Mouse (Mus musculus): ENCODE measurements around the gene Txk. TPM values are rescaled to one million over a fixed set of nuclear protein-coding genes. Genes with fewer than 3 reads are reported as not detected.

The Txk gene
- 0.05 TPM in 1 of 2 replicates, not detected in the other for polyA plus RNA-seq (2016; fragmentation: Nextera tagmentation; extraction: Ambion mirVana)

DNA sequence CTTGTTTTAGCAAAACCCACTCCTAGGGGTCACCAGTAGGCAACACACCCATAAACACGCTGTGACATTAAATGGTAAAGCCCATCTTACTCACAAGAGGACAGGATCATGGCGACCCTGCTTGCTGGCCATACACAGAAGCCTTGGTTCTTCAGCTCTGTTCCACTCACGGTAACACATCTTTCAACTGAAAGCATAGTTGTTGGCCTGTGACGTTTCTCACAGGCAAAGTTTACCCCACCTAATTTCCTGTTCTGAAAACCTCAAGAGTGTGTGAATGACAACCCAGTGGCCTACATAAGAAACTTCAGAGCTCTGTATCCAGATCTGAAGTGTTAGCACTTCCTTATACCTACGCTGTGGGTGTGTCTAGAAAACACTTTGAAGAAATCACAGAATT, at the start of gene Txk:
Gene Txk, minus strand, starts transcription at position 193 of the 400 bp plus-strand sequence.
- Histone ChIP-seq H3K27ac (no peak within 1 kb of the TSS), H3K9ac (no peak within 1 kb of the TSS), H3K4me2 (no peak within 1 kb of the TSS), H3K9me3 (replicated peaks) (no peaks in the 10 kb centered on the region), H3K4me3 (no peak within 1 kb of the TSS), H3K27me3 (replicated peaks) (no peaks in the 10 kb centered on the region), H3K4me1 (peaks cover 13% of the 10 kb centered on the region), H3K36me3 (no peaks in the 10 kb centered on the region)
- no peak for ATAC-seq
- WGBS (ENCODE audit: insufficient replicate concordance) = 57% methylated on average over 5 of the region's 5 CpGs

DNA sequence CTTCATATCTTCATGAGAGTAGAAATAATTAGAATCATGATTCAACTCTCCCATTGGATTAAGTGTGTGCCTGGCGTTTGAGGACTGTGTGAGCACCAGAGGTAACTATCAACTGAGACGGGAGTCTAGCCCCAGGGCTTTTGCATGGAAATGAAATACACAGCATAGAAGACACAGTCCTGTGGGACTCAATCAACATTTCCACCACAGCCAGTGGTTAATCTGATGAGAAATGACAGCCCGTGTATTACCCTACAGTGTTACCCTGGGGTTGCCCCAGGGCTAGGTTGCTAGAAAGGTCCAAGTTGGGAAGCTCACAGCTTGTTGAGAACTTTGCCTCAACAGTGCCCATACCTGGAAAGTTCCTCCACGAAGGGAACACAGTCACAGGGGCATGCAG, 46.0 kb upstream of the Txk start:
- no peak overlapping the region for H3K9ac ChIP-seq
- H3K27me3 ChIP-seq (replicated peaks) = no peaks in the 10 kb centered on the region
- WGBS (ENCODE audit: insufficient replicate concordance) = 56% methylated on average over 4 of the region's 4 CpGs
- no peak overlapping the region for H3K27ac ChIP-seq
- no peak overlapping the region for H3K4me3 ChIP-seq
- H3K36me3 ChIP-seq = no peaks in the 10 kb centered on the region
- H3K4me2 ChIP-seq = no peak overlapping the region
- no peaks in the 10 kb centered on the region for H3K9me3 ChIP-seq (replicated peaks)
- H3K4me1 ChIP-seq = peaks cover 13% of the 10 kb centered on the region
- no peak for ATAC-seq

DNA sequence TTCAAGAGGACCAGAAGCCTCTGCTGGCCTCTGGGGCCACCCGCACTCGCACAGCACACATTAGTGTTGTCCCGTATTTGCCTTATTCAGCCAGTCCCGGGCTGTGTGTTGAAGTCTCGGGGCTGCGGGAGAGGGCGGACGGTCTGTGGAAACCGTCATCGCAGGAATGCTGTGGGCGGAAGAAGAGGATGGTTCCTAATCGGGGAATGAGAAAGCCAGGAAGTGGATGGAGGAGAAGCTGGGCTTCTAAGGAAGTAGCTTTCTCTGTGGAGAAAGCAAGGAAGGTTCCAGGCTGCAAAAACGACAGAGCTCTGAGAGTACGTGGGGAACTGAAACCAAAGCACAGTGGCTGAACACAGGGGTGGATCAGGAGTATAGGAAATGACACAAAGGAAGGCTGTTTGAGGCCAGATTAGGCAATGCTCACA, 43.6 kb upstream of the Txk start:
- Histone ChIP-seq H3K27me3 (replicated peaks) (no peaks in the 10 kb centered on the region), H3K9ac (no peak overlapping the region), H3K27ac (peak overlapping the region; percentile 27; the same call in 1 of the 2 replicates), H3K36me3 (no peaks in the 10 kb centered on the region), H3K4me2 (peak overlapping the region; percentile 51), H3K9me3 (replicated peaks) (no peaks in the 10 kb centered on the region), H3K4me1 (peaks cover 8% of the 10 kb centered on the region), H3K4me3 (peak overlapping the region; percentile 25)
- ATAC-seq = peak; percentile 40; the same call in 1 of the 2 replicates
- 27% methylated on average over 14 of the region's 14 CpGs for WGBS (ENCODE audit: insufficient replicate concordance)

DNA sequence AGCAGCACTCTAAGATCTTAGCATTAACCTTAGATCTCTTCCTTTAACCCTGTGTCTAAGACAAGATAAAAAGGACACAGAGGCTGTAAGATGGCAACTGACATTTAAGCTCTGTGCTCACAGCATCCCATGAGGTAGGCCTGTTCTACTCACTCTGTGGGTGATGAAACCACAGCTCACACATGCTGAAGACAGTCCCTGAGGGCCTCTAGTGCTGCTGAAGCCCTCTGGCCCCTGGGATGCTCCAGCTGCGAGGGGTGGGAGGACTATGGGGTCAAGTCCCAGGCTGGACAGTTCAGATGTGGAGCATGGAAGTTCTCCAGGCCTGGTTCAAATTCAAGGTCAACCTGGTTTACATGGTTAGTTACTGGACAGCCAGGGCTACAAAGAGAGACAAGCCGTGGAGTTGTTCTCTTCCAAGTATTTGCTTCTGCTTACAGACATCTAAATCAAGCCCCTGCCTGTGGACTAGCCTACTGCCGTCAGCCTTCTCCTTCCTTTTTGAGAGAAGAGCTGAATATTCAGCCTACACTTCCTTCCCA, 40.8 kb upstream of the Txk start:
- H3K4me2 ChIP-seq = no peak overlapping the region
- no peaks in the 10 kb centered on the region for H3K27me3 ChIP-seq (replicated peaks)
- ATAC-seq = no peak; the same call in 1 of the 2 replicates
- no peaks in the 10 kb centered on the region for H3K36me3 ChIP-seq
- 53% methylated on average over 3 of the region's 3 CpGs for WGBS (ENCODE audit: insufficient replicate concordance)
- peaks cover 8% of the 10 kb centered on the region for H3K4me1 ChIP-seq
- no peak overlapping the region for H3K27ac ChIP-seq
- no peak overlapping the region for H3K4me3 ChIP-seq
- no peak overlapping the region for H3K9ac ChIP-seq
- H3K9me3 ChIP-seq (replicated peaks) = no peaks in the 10 kb centered on the region

DNA sequence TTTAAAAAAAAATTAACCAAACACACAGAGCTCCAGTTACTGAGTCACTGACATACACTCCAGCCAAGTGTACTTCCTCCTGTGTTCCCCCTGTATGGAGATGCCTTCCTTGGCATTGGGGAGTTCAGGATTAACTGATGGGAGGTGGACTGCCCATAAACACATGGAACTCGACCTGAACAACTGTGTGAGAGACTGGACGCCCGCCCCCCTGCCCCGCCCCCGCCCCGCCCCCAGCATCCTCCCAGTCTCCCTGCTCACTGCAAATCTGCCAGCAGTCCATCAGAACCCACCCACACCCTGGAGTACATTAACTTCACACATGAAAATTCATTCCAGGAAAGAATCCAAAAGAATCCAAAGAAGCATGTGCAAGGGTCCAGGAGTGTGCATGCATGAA, 39.2 kb upstream of the Txk start:
- Histone ChIP-seq H3K9ac (no peak overlapping the region), H3K4me1 (peaks cover 8% of the 10 kb centered on the region), H3K27ac (no peak overlapping the region), H3K4me2 (no peak overlapping the region), H3K36me3 (no peaks in the 10 kb centered on the region), H3K27me3 (replicated peaks) (no peaks in the 10 kb centered on the region), H3K4me3 (no peak overlapping the region), H3K9me3 (replicated peaks) (no peaks in the 10 kb centered on the region)
- WGBS (ENCODE audit: insufficient replicate concordance) = 21% methylated on average over 6 of the region's 6 CpGs
- no peak for ATAC-seq

DNA sequence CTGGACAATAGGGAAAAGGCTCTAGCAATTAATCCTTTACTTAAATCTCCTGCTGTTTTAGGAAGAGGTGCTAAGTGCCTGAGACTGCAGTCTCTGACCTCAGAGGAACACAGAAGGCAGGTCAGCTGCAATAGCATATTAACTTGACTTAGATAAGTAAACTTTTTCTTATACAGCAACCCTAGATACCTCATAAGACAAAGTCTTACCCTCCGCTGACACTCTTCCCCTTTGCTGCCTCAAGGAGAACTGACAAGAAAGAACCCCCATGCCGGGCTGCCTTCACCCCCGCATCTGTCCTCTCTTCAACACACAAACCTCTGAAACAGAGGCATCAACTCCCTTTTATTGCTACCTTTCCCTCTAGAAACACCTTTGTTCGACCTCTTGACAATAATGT, 38.8 kb upstream of the Txk start:
- Histone ChIP-seq H3K4me2 (no peak overlapping the region), H3K27ac (no peak overlapping the region), H3K4me3 (no peak overlapping the region), H3K9me3 (replicated peaks) (no peaks in the 10 kb centered on the region), H3K9ac (no peak overlapping the region), H3K36me3 (no peaks in the 10 kb centered on the region), H3K27me3 (replicated peaks) (no peaks in the 10 kb centered on the region), H3K4me1 (peaks cover 7% of the 10 kb centered on the region)
- WGBS (ENCODE audit: insufficient replicate concordance) = 51% methylated on average over 4 of the region's 4 CpGs
- ATAC-seq = no peak

DNA sequence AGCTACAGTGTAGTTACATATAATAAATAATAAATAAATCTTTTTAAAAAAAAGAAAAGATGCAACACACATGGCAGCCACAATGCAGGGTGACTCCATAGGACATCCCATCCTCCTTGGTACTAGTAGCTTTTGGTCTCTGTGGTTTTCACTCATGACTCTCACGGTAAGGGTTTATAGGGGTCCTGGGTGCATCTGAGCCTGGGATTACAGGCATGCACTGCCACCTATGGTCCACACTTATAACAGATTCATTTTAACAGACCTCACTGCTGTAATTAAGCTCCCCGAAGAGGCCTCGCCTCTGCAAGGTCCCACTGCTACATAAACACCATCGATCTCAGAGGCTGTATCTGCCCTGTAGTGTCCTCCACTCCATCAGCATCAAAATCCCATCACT, 32.9 kb upstream of the Txk start:
- no peak overlapping the region for H3K9ac ChIP-seq
- no peak overlapping the region for H3K4me3 ChIP-seq
- H3K9me3 ChIP-seq (replicated peaks) = no peaks in the 10 kb centered on the region
- H3K27me3 ChIP-seq (replicated peaks) = no peaks in the 10 kb centered on the region
- H3K27ac ChIP-seq = no peak overlapping the region
- H3K4me2 ChIP-seq = no peak overlapping the region
- no peak for ATAC-seq
- H3K4me1 ChIP-seq = no peaks in the 10 kb centered on the region
- H3K36me3 ChIP-seq = no peaks in the 10 kb centered on the region
- WGBS (ENCODE audit: insufficient replicate concordance) = 50% methylated on average over 4 of the region's 4 CpGs

DNA sequence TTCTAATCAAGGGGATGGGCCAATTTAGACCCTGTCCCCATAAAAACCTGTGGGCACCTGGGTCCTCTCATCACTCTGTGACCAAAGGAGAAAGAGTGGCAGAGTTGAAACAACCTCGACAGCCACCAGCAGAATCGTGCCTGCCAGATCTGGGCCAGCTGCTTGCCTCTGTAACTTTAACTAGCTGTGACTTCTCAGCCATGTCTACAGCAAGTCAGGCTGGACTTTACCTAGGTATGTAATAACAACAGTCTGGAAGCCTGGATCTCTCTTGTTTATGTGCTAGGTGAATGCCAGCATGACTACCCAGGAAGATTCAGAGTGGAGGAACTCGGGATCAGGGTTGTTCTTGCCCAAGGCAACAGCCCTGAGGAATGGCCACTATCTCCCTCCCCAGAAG, 32.1 kb upstream of the Txk start:
- Histone ChIP-seq H3K4me3 (no peak overlapping the region), H3K27me3 (replicated peaks) (no peaks in the 10 kb centered on the region), H3K4me1 (no peaks in the 10 kb centered on the region), H3K36me3 (no peaks in the 10 kb centered on the region), H3K27ac (no peak overlapping the region), H3K4me2 (no peak overlapping the region), H3K9ac (no peak overlapping the region), H3K9me3 (replicated peaks) (no peaks in the 10 kb centered on the region)
- no peak for ATAC-seq
- 64% methylated on average over 3 of the region's 3 CpGs for WGBS (ENCODE audit: insufficient replicate concordance)

DNA sequence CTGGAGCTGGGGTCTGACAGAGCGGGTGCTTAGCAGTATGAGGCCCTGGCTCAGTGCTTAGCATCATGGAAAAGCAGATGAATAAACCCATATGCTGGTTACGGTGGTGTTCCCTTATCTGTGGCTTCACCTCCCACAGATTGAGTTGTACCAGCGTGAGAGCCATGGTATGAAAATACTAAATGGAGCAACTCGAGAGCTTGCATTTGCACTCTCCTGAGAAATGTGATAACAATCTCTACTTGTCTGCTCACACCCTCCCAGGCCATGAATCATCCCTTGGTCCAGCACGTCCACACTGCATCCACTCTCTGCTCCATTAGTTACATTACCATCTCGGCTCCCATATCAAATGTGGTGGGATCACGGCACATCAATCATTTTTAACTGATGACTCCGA, 31.4 kb upstream of the Txk start:
- Histone ChIP-seq H3K27me3 (replicated peaks) (no peaks in the 10 kb centered on the region), H3K9me3 (replicated peaks) (no peaks in the 10 kb centered on the region), H3K4me1 (no peaks in the 10 kb centered on the region), H3K4me3 (no peak overlapping the region), H3K4me2 (no peak overlapping the region), H3K9ac (no peak overlapping the region), H3K27ac (no peak overlapping the region), H3K36me3 (no peaks in the 10 kb centered on the region)
- 65% methylated on average over 8 of the region's 8 CpGs for WGBS (ENCODE audit: insufficient replicate concordance)
- no peak for ATAC-seq

DNA sequence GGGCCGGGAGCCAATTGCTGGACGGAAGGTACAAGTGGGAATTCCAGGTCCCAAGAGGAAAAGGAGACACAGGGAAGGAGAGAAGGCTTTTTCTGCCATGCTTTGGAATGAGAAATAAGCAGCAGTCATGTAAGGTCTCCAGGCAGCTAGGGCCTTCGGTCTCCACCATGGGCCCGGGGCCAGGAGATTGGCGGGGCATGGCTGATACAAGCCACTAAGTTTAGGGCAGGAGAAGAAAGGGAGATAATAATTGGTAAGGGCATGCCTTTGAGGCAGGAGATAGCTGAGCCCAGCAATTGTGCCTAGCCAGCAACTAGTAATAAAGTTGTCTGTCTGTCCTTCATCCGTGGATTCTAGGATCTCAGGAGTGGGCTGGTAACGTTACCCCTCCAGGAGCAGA, 30.5 kb upstream of the Txk start:
- H3K9me3 ChIP-seq (replicated peaks) = no peaks in the 10 kb centered on the region
- H3K4me2 ChIP-seq = no peak overlapping the region
- H3K9ac ChIP-seq = no peak overlapping the region
- no peak overlapping the region for H3K27ac ChIP-seq
- 81% methylated on average over 7 of the region's 7 CpGs for WGBS (ENCODE audit: insufficient replicate concordance)
- no peak for ATAC-seq
- H3K4me3 ChIP-seq = no peak overlapping the region
- H3K36me3 ChIP-seq = no peaks in the 10 kb centered on the region
- H3K4me1 ChIP-seq = no peaks in the 10 kb centered on the region
- H3K27me3 ChIP-seq (replicated peaks) = no peaks in the 10 kb centered on the region

DNA sequence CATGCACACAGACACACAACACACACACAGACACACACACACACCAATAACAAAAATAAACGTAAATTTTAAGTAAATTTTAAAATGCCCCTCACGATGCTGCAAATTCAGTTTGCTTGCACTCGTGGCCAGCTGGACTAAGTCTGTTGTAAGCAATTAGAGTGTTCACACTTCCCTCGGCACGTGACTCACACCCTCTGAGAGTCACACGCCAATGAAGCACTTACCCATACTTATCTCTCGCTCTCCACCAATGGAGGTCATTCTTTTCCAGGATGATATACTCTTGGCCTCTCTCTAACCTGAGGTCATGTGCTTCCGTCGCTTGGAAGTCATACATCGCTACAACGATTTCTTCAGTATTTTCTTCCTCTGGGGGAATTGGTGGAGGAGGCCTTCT, 29.2 kb upstream of the Txk start:
- Histone ChIP-seq H3K27ac (no peak overlapping the region), H3K4me1 (no peaks in the 10 kb centered on the region), H3K4me3 (no peak overlapping the region), H3K9me3 (replicated peaks) (no peaks in the 10 kb centered on the region), H3K27me3 (replicated peaks) (no peaks in the 10 kb centered on the region), H3K9ac (no peak overlapping the region), H3K36me3 (no peaks in the 10 kb centered on the region), H3K4me2 (no peak overlapping the region)
- 72% methylated on average over 11 of the region's 11 CpGs for WGBS (ENCODE audit: insufficient replicate concordance)
- no peak for ATAC-seq

DNA sequence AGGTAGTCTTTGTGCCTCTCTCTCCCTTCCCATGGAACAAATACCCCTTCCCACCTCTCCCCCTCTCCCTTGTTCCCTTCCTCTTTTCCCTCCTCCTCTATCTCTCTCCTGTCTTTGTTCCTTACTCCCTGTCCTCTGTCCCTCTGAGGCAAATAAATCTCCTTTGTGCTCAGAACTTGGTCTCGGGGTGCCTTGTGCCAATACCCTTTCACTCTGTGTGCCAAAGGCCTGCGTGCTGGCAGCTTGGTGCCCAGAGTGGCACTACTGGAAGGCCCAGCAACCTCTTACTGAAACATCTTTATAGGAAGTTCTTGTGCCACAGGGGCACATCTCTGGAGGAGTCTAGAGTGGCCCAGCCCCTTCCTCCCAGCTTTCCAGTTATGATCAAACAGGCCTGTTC, 24.0 kb upstream of the Txk start:
- Histone ChIP-seq H3K4me1 (no peaks in the 10 kb centered on the region), H3K4me2 (no peak overlapping the region), H3K9ac (no peak overlapping the region), H3K4me3 (no peak overlapping the region), H3K36me3 (no peaks in the 10 kb centered on the region), H3K9me3 (replicated peaks) (no peaks in the 10 kb centered on the region), H3K27ac (no peak overlapping the region), H3K27me3 (replicated peaks) (no peaks in the 10 kb centered on the region)
- no peak for ATAC-seq
- 79% methylated on average over 2 of the region's 2 CpGs for WGBS (ENCODE audit: insufficient replicate concordance)

DNA sequence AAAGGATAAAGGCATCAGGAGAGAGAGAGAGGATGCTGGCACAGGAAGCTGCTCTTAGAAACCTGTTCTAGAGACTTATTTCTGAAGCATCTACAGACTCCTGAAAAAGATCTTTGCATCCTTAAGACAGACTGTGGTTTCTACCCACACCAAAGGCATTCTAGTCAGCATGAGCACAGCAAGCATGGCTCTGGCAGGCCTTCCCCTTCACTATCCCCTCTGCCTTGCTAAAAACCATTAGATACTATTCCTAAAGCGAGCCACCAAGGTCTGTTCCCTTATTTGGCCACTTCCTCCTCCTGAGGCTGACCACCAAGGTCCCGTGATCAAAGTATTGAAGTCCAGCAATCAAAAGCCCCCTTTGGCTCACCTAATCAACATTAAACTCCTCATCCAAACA, 23.6 kb upstream of the Txk start:
- Histone ChIP-seq H3K36me3 (no peaks in the 10 kb centered on the region), H3K27ac (no peak overlapping the region), H3K9me3 (replicated peaks) (no peaks in the 10 kb centered on the region), H3K27me3 (replicated peaks) (no peaks in the 10 kb centered on the region), H3K4me1 (no peaks in the 10 kb centered on the region), H3K4me3 (no peak overlapping the region), H3K4me2 (no peak overlapping the region), H3K9ac (no peak overlapping the region)
- 38% methylated on average over 2 of the region's 2 CpGs for WGBS (ENCODE audit: insufficient replicate concordance)
- no peak for ATAC-seq

Data from liver, embryonic 12.5 days (tissue).